Mouse (Mus musculus): ENCODE data around the gene Mcts1. TPM values are rescaled to one million over a fixed set of nuclear protein-coding genes. Genes with fewer than 3 reads are reported as not detected.

The Mcts1 gene
- polyA plus RNA-seq, 1 experiment from 2014 or later: 62.4 TPM

DNA sequence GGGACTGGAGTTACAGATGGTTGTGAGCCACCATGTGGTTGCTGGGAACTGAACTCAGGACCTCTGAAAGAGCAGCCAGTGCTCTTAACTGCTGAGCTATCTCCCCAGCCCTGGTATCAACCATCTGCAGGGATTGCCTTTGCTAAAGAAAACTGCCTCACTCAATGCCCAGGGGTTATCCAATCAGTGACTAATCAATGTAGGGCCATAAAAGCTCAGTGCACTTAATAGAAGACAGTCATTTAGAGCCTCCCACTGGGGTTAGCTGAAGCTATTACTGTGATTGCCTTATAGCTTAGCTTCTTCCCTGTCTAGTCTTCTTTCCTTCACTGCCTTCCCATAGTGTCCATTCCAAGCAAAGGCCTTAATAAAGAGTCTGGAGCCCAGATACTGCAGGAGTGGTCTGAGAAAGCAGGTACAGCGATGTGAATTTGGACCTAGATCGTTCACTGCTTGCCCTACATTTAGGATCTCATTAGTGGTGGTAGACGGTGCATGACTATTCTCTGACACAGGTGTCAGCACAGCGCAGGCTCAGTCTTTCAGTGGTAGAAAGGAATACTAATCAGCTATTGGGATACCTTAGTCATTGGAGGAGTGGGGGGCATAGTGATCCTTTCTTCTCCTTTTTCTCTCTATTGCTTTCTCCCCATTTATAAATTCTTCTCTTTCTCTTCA is 56.0 kb downstream of the Mcts1 start:
- Histone ChIP-seq H3K27ac (replicated peaks in 1 of 2; ENCODE audit: control insufficient read depth in 1 of 2, insufficient read depth in 1 of 2, low read depth in 2 of 2, low read length in 2 of 2) (no peak overlapping the region), H3K36me3 (ENCODE audit: control insufficient read depth, insufficient read depth, low read length) (no peaks in the 10 kb centered on the region), H3K4me2 (ENCODE audit: low read length) (no peak overlapping the region), H3K9me3 (ENCODE audit: control insufficient read depth, low read length) (peaks cover 6% of the 10 kb centered on the region; the same call in 1 of the 2 replicates), H3K27me3 (ENCODE audit: control insufficient read depth, insufficient read depth, low read length) (no peaks in the 10 kb centered on the region), H3K4me1 (ENCODE audit: control insufficient read depth in 2 of 2, insufficient read depth in 2 of 2, low read length in 2 of 2) (no peaks in the 10 kb centered on the region), H3K9ac (ENCODE audit: low read length) (no peak overlapping the region), H3K4me3 (ENCODE audit: control insufficient read depth in 1 of 2, insufficient read depth in 1 of 2, low read depth in 1 of 2, low read length in 2 of 2) (no peak overlapping the region)
- 63% methylated on average over 4 of the region's 4 CpGs for WGBS
- no peak for ATAC-seq (ENCODE audit: insufficient number of reproducible peaks, insufficient read depth, low FRiP score, low read depth)

Other genes with a start within 250 kb of the Mcts1 start
- gene Lamp2, start 144.1 kb upstream of the Mcts1 start, polyA plus RNA-seq (2014; fragmentation: Nextera tagmentation; extraction: Ambion mirVana): 181 and 187 TPM in 2 replicates
- gene Cul4b, start 24.4 kb upstream of the Mcts1 start, polyA plus RNA-seq (2014; fragmentation: Nextera tagmentation; extraction: Ambion mirVana): 20.5 and 21.9 TPM in 2 replicates
- 25.6 and 29.3 TPM in 2 replicates for gene C1galt1c1, start 34.5 kb downstream of the Mcts1 start, polyA plus RNA-seq (2014; fragmentation: Nextera tagmentation; extraction: Ambion mirVana)
- 1.9 and 2.4 TPM in 2 replicates for gene 6030498E09Rik, start 172.1 kb downstream of the Mcts1 start, polyA plus RNA-seq (2014; fragmentation: Nextera tagmentation; extraction: Ambion mirVana)

Data from heart, embryonic 14.5 days (tissue).